Mouse (Mus musculus) urinary bladder, postnatal 10 days (tissue): ENCODE results near the gene Dynlrb1.

ENCODE experiments used
- DNase-seq: peaks from one replicate; pipeline ENCODE4 v3.0.0; 2022; ENCODE audit warnings: low spot score

The Dynlrb1 gene

GRCm38 (mm10) chr2:155280116-155280515 is 43.8 kb downstream of the Dynlrb1 start:
- DNase-seq, result no peak

GRCm38 (mm10) chr2:155283793-155284192 is 47.5 kb downstream of the Dynlrb1 start:
- DNase-seq, result no peak

- DNase-seq, result no peak
Observed at GRCm38 (mm10) chr2:155284647-155285046, 48.3 kb downstream of the Dynlrb1 start.

GRCm38 (mm10) chr2:155285744-155286143 is 49.4 kb downstream of the Dynlrb1 start:
- no peak for DNase-seq

GRCm38 (mm10) chr2:155287456-155288250 is 51.3 kb downstream of the Dynlrb1 start:
- DNase-seq, result no peak

- no peak for DNase-seq
Observed at GRCm38 (mm10) chr2:155290066-155290465, 53.7 kb downstream of the Dynlrb1 start.

GRCm38 (mm10) chr2:155293382-155293781 is 57.0 kb downstream of the Dynlrb1 start:
- no peak for DNase-seq

GRCm38 (mm10) chr2:155293946-155294345 is 57.6 kb downstream of the Dynlrb1 start:
- no peak for DNase-seq

- no peak for DNase-seq
Observed at GRCm38 (mm10) chr2:155295453-155295852, 59.1 kb downstream of the Dynlrb1 start.

GRCm38 (mm10) chr2:155299563-155299962 is 63.2 kb downstream of the Dynlrb1 start:
- no peak for DNase-seq
